Mouse (Mus musculus) MEL (cell line): ENCODE data around the gene C1ql4. TPM values are rescaled to one million over a fixed set of nuclear protein-coding genes. Genes with fewer than 3 reads are reported as not detected.

Experiments
- DNase-seq: peaks from one replicate; pipeline ENCODE4 v3.0.0; 2011; ENCODE audit warnings: low read depth, low spot score
- H3K27ac ChIP-seq: 2 replicates; pipeline ENCODE4 v1.5.1; 2012; ENCODE audit warnings: low read depth, mild to moderate bottlenecking, control low read depth, low read length, moderate library complexity; ENCODE audit not compliant: control insufficient read depth
- H3K27me3 ChIP-seq, 2 experiments: fragments of 150-350 bp in 1 of 2; sonication (generic) in 1 of 2; 2 replicates each; pipeline ENCODE4 v1.6.1; 2012; ENCODE audit warnings: low read length in 2 of 2, mild to moderate bottlenecking in 2 of 2, improper control_type of control experiment in 1 of 2, moderate library complexity in 1 of 2; ENCODE audit not compliant: insufficient read depth in 2 of 2, control insufficient read depth in 1 of 2
- H3K36me3 ChIP-seq, 2 experiments: 2 replicates each; pipeline ENCODE4 v1.6.1; 2012 to 2014; ENCODE audit warnings: low read length in 2 of 2, improper control_type of control experiment in 1 of 2, inconsistent platforms in 1 of 2, mild to moderate bottlenecking in 1 of 2; ENCODE audit not compliant: insufficient read depth in 2 of 2, control insufficient read depth in 1 of 2
- H3K4me1 ChIP-seq, 2 experiments: fragments of 150-350 bp in 1 of 2; sonication (generic) in 1 of 2; 2 replicates each; pipeline ENCODE4 v1.6.1; 2012; ENCODE audit warnings: low read length in 2 of 2, improper control_type of control experiment in 1 of 2, mild to moderate bottlenecking in 1 of 2; ENCODE audit not compliant: insufficient read depth in 2 of 2, control insufficient read depth in 1 of 2
- H3K4me3 ChIP-seq, 2 experiments: fragments of 150-350 bp in 1 of 2; sonication (generic) in 1 of 2; 2 replicates each; pipeline ENCODE4 v1.5.1; 2012; ENCODE audit warnings: low read depth in 2 of 2, low read length in 2 of 2, mild to moderate bottlenecking in 2 of 2, moderate library complexity in 2 of 2, control low read depth in 1 of 2, improper control_type of control experiment in 1 of 2; ENCODE audit not compliant: control insufficient read depth in 1 of 2, insufficient read depth in 1 of 2
- H3K79me2 ChIP-seq: 2 replicates; pipeline ENCODE4 v1.6.1; 2012; ENCODE audit warnings: mild to moderate bottlenecking, low read length, moderate library complexity; ENCODE audit not compliant: control insufficient read depth, poor library complexity, insufficient read depth
- H3K9ac ChIP-seq: 2 replicates; pipeline ENCODE4 v1.6.1; 2012; ENCODE audit warnings: low read depth, mild to moderate bottlenecking, control low read depth, low read length, moderate library complexity; ENCODE audit not compliant: control insufficient read depth, poor library complexity, severe bottlenecking
- H3K9me3 ChIP-seq: fragments of 150-350 bp; sonication (generic); replicated peaks from 2 replicates; pipeline ENCODE4 v1.6.1; 2012; ENCODE audit warnings: mild to moderate bottlenecking, low read length, improper control_type of control experiment, moderate library complexity; ENCODE audit not compliant: insufficient read depth
- BHLHE40 ChIP-seq: IDR thresholded peaks from 2 replicates; pipeline ENCODE4 v1.6.1; 2012; ENCODE audit warnings: low read depth, mild to moderate bottlenecking, inconsistent platforms, low read length, improper control_type of control experiment, borderline replicate concordance
- CHD2 ChIP-seq: IDR thresholded peaks from 2 replicates; pipeline ENCODE4 v1.6.1; 2011; ENCODE audit warnings: low read length, improper control_type of control experiment
- E2F4 ChIP-seq: IDR thresholded peaks from 2 replicates; pipeline ENCODE4 v1.6.1; 2011; ENCODE audit warnings: low read depth, low read length, improper control_type of control experiment, borderline replicate concordance
- ELF1 ChIP-seq: IDR thresholded peaks from 2 replicates; pipeline ENCODE4 v1.6.1; 2014; ENCODE audit warnings: low read depth, mild to moderate bottlenecking, inconsistent platforms, low read length, improper control_type of control experiment, moderate library complexity
- EP300 ChIP-seq, 2 experiments: IDR thresholded peaks; 2 replicates each; pipeline ENCODE4 v1.6.1; 2011; ENCODE audit warnings: improper control_type of control experiment in 2 of 2, low read length in 2 of 2, low read depth in 1 of 2, mild to moderate bottlenecking in 1 of 2
- GATA1 ChIP-seq: IDR thresholded peaks from 2 replicates; pipeline ENCODE4 v1.6.1; 2011; ENCODE audit warnings: low read depth, low read length, improper control_type of control experiment
- MAFK ChIP-seq: IDR thresholded peaks from 2 replicates; pipeline ENCODE4 v1.6.1; 2011; ENCODE audit warnings: low read depth, mild to moderate bottlenecking, low read length, improper control_type of control experiment, borderline replicate concordance
- MAX ChIP-seq: IDR thresholded peaks from 2 replicates; pipeline ENCODE4 v1.6.1; 2011; ENCODE audit warnings: low read length, improper control_type of control experiment
- MAZ ChIP-seq: IDR thresholded peaks from 2 replicates; pipeline ENCODE4 v1.6.1; 2012; ENCODE audit warnings: low read depth, mild to moderate bottlenecking, inconsistent platforms, low read length, improper control_type of control experiment
- MEF2A ChIP-seq: IDR thresholded peaks from 2 replicates; pipeline ENCODE4 v1.6.1; 2014; ENCODE audit warnings: low read depth, mild to moderate bottlenecking, inconsistent platforms, low read length, improper control_type of control experiment; ENCODE audit not compliant: poor library complexity, insufficient replicate concordance, severe bottlenecking; ENCODE audit errors: extremely low read depth
- MXI1 ChIP-seq: IDR thresholded peaks from 2 replicates; pipeline ENCODE4 v1.6.1; 2011; ENCODE audit warnings: mild to moderate bottlenecking, low read depth, low read length, improper control_type of control experiment
- MYB ChIP-seq: IDR thresholded peaks from 2 replicates; pipeline ENCODE4 v1.6.1; 2011; ENCODE audit warnings: mild to moderate bottlenecking, low read depth, low read length, improper control_type of control experiment
- MYC ChIP-seq: IDR thresholded peaks from 2 replicates; pipeline ENCODE4 v1.6.1; 2011; ENCODE audit warnings: low read depth, mild to moderate bottlenecking, low read length, improper control_type of control experiment, moderate library complexity
- NELFE ChIP-seq: IDR thresholded peaks from 2 replicates; pipeline ENCODE4 v1.6.1; 2011; ENCODE audit warnings: low read depth, low read length, improper control_type of control experiment
- NRF1 ChIP-seq: IDR thresholded peaks from 2 replicates; pipeline ENCODE4 v1.6.1; 2014; ENCODE audit warnings: low read depth, mild to moderate bottlenecking, inconsistent platforms, low read length, improper control_type of control experiment, moderate library complexity; ENCODE audit not compliant: poor library complexity, insufficient read depth, severe bottlenecking
- POLR2A ChIP-seq, 2 experiments: IDR thresholded peaks; 2 replicates each; pipeline ENCODE4 v1.6.1; 2011 to 2012; ENCODE audit warnings: low read length in 2 of 2, mild to moderate bottlenecking in 2 of 2, control low read depth in 1 of 2, improper control_type of control experiment in 1 of 2, low read depth in 1 of 2, moderate library complexity in 1 of 2; ENCODE audit not compliant: control insufficient read depth in 1 of 2, insufficient read depth in 1 of 2, poor library complexity in 1 of 2
- POLR2AphosphoS5 ChIP-seq: IDR thresholded peaks from 2 replicates; pipeline ENCODE4 v1.6.1; 2012; ENCODE audit warnings: low read depth, borderline replicate concordance, mild to moderate bottlenecking, inconsistent platforms, low read length, moderate library complexity, mixed read lengths
- RAD21 ChIP-seq: IDR thresholded peaks from 2 replicates; pipeline ENCODE4 v1.6.1; 2011; ENCODE audit warnings: mild to moderate bottlenecking, low read depth, low read length, improper control_type of control experiment
- RCOR1 ChIP-seq: IDR thresholded peaks from 2 replicates; pipeline ENCODE4 v1.6.1; 2012; ENCODE audit warnings: low read depth, mild to moderate bottlenecking, inconsistent platforms, low read length, improper control_type of control experiment
- SIN3A ChIP-seq: IDR thresholded peaks from 2 replicates; pipeline ENCODE4 v1.6.1; 2012; ENCODE audit warnings: low read length, improper control_type of control experiment, inconsistent platforms
- TBP ChIP-seq: IDR thresholded peaks from 2 replicates; pipeline ENCODE4 v1.8.0; 2011; ENCODE audit warnings: low read depth, low read length, improper control_type of control experiment
- TCF12 ChIP-seq: IDR thresholded peaks from 2 replicates; pipeline ENCODE4 v1.6.1; 2014; ENCODE audit warnings: low read depth, mild to moderate bottlenecking, inconsistent platforms, low read length, improper control_type of control experiment, moderate library complexity
- UBTF ChIP-seq: IDR thresholded peaks from 2 replicates; pipeline ENCODE4 v1.6.1; 2012; ENCODE audit warnings: low read depth, mild to moderate bottlenecking, inconsistent platforms, low read length, improper control_type of control experiment, moderate library complexity, borderline replicate concordance; ENCODE audit not compliant: insufficient read depth
- USF1 ChIP-seq: IDR thresholded peaks from 2 replicates; pipeline ENCODE4 v1.6.1; 2014; ENCODE audit warnings: low read depth, mild to moderate bottlenecking, inconsistent platforms, low read length, improper control_type of control experiment, moderate library complexity
- USF2 ChIP-seq, 2 experiments: IDR thresholded peaks; 2 replicates each; pipeline ENCODE4 v1.6.1; 2011 to 2012; ENCODE audit warnings: improper control_type of control experiment in 2 of 2, low read length in 2 of 2, borderline replicate concordance in 1 of 2, inconsistent platforms in 1 of 2, low read depth in 1 of 2, mild to moderate bottlenecking in 1 of 2; ENCODE audit not compliant: insufficient read depth in 1 of 2
- ZC3H11A ChIP-seq: IDR thresholded peaks from 2 replicates; pipeline ENCODE4 v1.6.1; 2012; ENCODE audit warnings: low read depth, mild to moderate bottlenecking, inconsistent platforms, low read length, improper control_type of control experiment
- ZKSCAN1 ChIP-seq: IDR thresholded peaks from 2 replicates; pipeline ENCODE4 v1.6.1; 2012; ENCODE audit warnings: low read depth, mild to moderate bottlenecking, inconsistent platforms, low read length, improper control_type of control experiment, moderate library complexity
- ZMIZ1 ChIP-seq: IDR thresholded peaks from 2 replicates; pipeline ENCODE4 v1.6.1; 2012; ENCODE audit warnings: low read depth, mild to moderate bottlenecking, inconsistent platforms, low read length, improper control_type of control experiment, moderate library complexity
- polyA plus RNA-seq, 2 experiments: library from polyadenylated mRNA; stranded (reverse) in 1 of 2; unstranded in 1 of 2; fragments of >175 nt in 1 of 2; fragments of >200 nt in 1 of 2; gene quantifications; 2 replicates each; pipeline versions ENCODE4 v1.2.1 to v1.2.4; 2012; ENCODE audit warnings: low replicate concordance in 2 of 2, low read depth in 1 of 2; ENCODE audit not compliant: insufficient read length in 2 of 2, insufficient read depth in 1 of 2, missing spikeins in 1 of 2
- total RNA-seq: library from RNA; depleted of rRNA; stranded (reverse); fragments of 300-350 nt; gene quantifications from 2 replicates; pipeline ENCODE4 v1.2.3, GENCODE M21; 2012

Gene C1ql4
- total and polyA plus RNA-seq, 3 experiments = 0.08 to 0.15 TPM; not detected in 1

GRCm38 (mm10) chr15:99126816-99127365, 39.3 kb upstream of the C1ql4 start:
- Histone ChIP-seq H3K27ac (no peak overlapping the region), H3K9ac (peak overlapping the region; percentile 85), H3K4me1 (peaks cover 3 to 7% of the 10 kb centered on the region in 2 experiments), H3K9me3 (no peaks in the 10 kb centered on the region), H3K36me3 (peaks cover 0 to 13% of the 10 kb centered on the region in 2 experiments; a peak in 2 of 4 replicates)
- peak; percentile 37 for DNase-seq
- no peak for TF ChIP-seq TCF12
- TF ChIP-seq ZKSCAN1 = no peak
- TF ChIP-seq USF1 = no peak
- no peak for TF ChIP-seq E2F4
- no peak for TF ChIP-seq NRF1
- TF ChIP-seq ELF1 = no peak
- no peak for TF ChIP-seq EP300 (IDR thresholded peaks at IDR 0.05; ENCODE audit: low read depth in 1 of 2, low read length in 2 of 2)
- no peak for TF ChIP-seq MXI1
- TF ChIP-seq, all 39 proteins: peak for 0
- Histone ChIP-seq H3K27me3 (peaks cover 0 to 3% of the 10 kb centered on the region in 2 experiments; a peak in 2 of 4 replicates), H3K79me2 (peaks cover 8% of the 10 kb centered on the region), H3K4me3 (peak overlapping the region; percentile 67 to 89)

GRCm38 (mm10) chr15:99126081-99126815, 38.6 kb upstream of the C1ql4 start:
- peak overlapping the region; percentile 85 for H3K9ac ChIP-seq
- peak; percentile 68 for DNase-seq
- H3K27me3 ChIP-seq = peaks cover 0 to 2% of the 10 kb centered on the region in 2 experiments; a peak in 2 of 4 replicates
- peaks cover 0 to 13% of the 10 kb centered on the region in 2 experiments; a peak in 2 of 4 replicates for H3K36me3 ChIP-seq
- peaks cover 3 to 7% of the 10 kb centered on the region in 2 experiments for H3K4me1 ChIP-seq
- H3K4me3 ChIP-seq = peak overlapping the region; percentile 67 to 90
- H3K9me3 ChIP-seq = no peaks in the 10 kb centered on the region
- H3K27ac ChIP-seq = peak overlapping the region; percentile 26
- peaks cover 8% of the 10 kb centered on the region for H3K79me2 ChIP-seq
- TF ChIP-seq RCOR1 (no peak), USF2 (IDR thresholded peaks at IDR 0.05; ENCODE audit: borderline replicate concordance in 1 of 2, insufficient read depth in 1 of 2, low read depth in 1 of 2, low read length in 2 of 2) (no peak), TBP (no peak), ZC3H11A (no peak), CHD2 (no peak), POLR2A (IDR thresholded peaks at IDR 0.05; ENCODE audit: control insufficient read depth in 1 of 2, insufficient read depth in 1 of 2, low read depth in 1 of 2, low read length in 2 of 2, poor library complexity in 1 of 2) (peak; percentile 59 to 68; a peak in 2 of 4 replicates), EP300 (IDR thresholded peaks at IDR 0.05; ENCODE audit: low read depth in 1 of 2, low read length in 2 of 2) (no peak), MYC (no peak), POLR2AphosphoS5 (no peak), TCF12 (0 out of 2 replicates have a peak, but pooled peaks have one; percentile 14), ZMIZ1 (no peak), BHLHE40 (no peak), SIN3A (no peak), UBTF (no peak), MEF2A (no peak), RAD21 (no peak), NELFE (peak; percentile 50), MYB (no peak), MAFK (no peak), NRF1 (peak; percentile 50; the same call in 1 of the 2 replicates), MAX (no peak), MAZ (no peak), GATA1 (no peak)
